Mouse (Mus musculus) CH12.LX (cell line): ENCODE results near the gene Med15. TPM values are rescaled to one million over a fixed set of nuclear protein-coding genes. Genes with fewer than 3 reads are reported as not detected.
A peak's percentile ranks its signal among the peaks of the same experiment; 100 is the strongest.

Experiments
- DNase-seq: peaks from one replicate; pipeline ENCODE4 v3.0.0-alpha.2; 2013; ENCODE audit errors: extremely low read depth
- H3K27ac ChIP-seq: 2 replicates; pipeline ENCODE4 v1.5.1; 2012; ENCODE audit warnings: low read depth, mild to moderate bottlenecking, control low read depth, moderate library complexity; ENCODE audit not compliant: insufficient read depth
- H3K27me3 ChIP-seq: replicated peaks from 2 replicates; pipeline ENCODE3; 2012; ENCODE audit warnings: inconsistent platforms
- H3K36me3 ChIP-seq, 2 experiments: replicated peaks in 1 of 2; 2 replicates each; pipeline versions ENCODE3 to v1.6.1; 2012; ENCODE audit warnings: inconsistent platforms in 1 of 2, low read length in 1 of 2, mild to moderate bottlenecking in 1 of 2, mixed read lengths in 1 of 2, moderate library complexity in 1 of 2; ENCODE audit not compliant: control insufficient read depth in 1 of 2, insufficient read depth in 1 of 2
- H3K4me1 ChIP-seq, 2 experiments: 2 replicates each; pipeline ENCODE4 v1.6.1; 2012; ENCODE audit warnings: inconsistent platforms in 1 of 2, moderate library complexity in 1 of 2; ENCODE audit not compliant: insufficient read depth in 2 of 2, control insufficient read depth in 1 of 2
- H3K4me2 ChIP-seq: 2 replicates; pipeline ENCODE4 v1.6.1; 2012; ENCODE audit warnings: low read depth, mild to moderate bottlenecking, control low read depth; ENCODE audit not compliant: poor library complexity, insufficient read depth, severe bottlenecking
- H3K4me3 ChIP-seq, 3 experiments: fragments of 150-350 bp in 1 of 3; sonication (generic) in 1 of 3; replicated peaks in 1 of 3; 2 replicates each; pipeline versions ENCODE3 to v1.5.1; 2011 to 2012; ENCODE audit warnings: low read depth in 2 of 3, low read length in 2 of 3, mild to moderate bottlenecking in 2 of 3, moderate library complexity in 2 of 3, control low read depth in 1 of 3, improper control_type of control experiment in 1 of 3, inconsistent platforms in 1 of 3, mixed read lengths in 1 of 3; ENCODE audit not compliant: poor library complexity in 1 of 3
- H3K79me2 ChIP-seq: replicated peaks from 2 replicates; pipeline ENCODE4 v1.6.1; 2012; ENCODE audit warnings: mild to moderate bottlenecking, moderate library complexity; ENCODE audit not compliant: control insufficient read depth, poor library complexity, insufficient read depth, severe bottlenecking; ENCODE audit errors: extremely low read depth
- H3K9ac ChIP-seq: 2 replicates; pipeline ENCODE4 v1.6.1; 2012; ENCODE audit warnings: low read depth, mild to moderate bottlenecking, control low read depth, moderate library complexity; ENCODE audit not compliant: insufficient read depth
- H3K9me3 ChIP-seq: replicated peaks from 2 replicates; pipeline ENCODE3; 2012; ENCODE audit warnings: low read length, inconsistent platforms, mixed read lengths
- CHD1 ChIP-seq: IDR thresholded peaks from 2 replicates; pipeline ENCODE4 v1.6.1; 2012; ENCODE audit warnings: low read depth, low read length, improper control_type of control experiment, inconsistent platforms
- CHD2 ChIP-seq: IDR thresholded peaks from 2 replicates; pipeline ENCODE4 v1.6.1; 2011; ENCODE audit warnings: low read length, improper control_type of control experiment
- E2F4 ChIP-seq: IDR thresholded peaks from 2 replicates; pipeline ENCODE4 v1.6.1; 2011; ENCODE audit warnings: low read depth, low read length, improper control_type of control experiment; ENCODE audit not compliant: insufficient replicate concordance
- EP300 ChIP-seq: IDR thresholded peaks from 2 replicates; pipeline ENCODE4 v1.6.1; 2011; ENCODE audit warnings: low read length, improper control_type of control experiment
- ETS1 ChIP-seq: conservative IDR thresholded peaks from 2 replicates; pipeline ENCODE4 v1.6.1; 2012; ENCODE audit warnings: low read depth, mild to moderate bottlenecking, inconsistent platforms, low read length, improper control_type of control experiment, moderate library complexity
- IRF4 ChIP-seq: IDR thresholded peaks from 2 replicates; pipeline ENCODE4 v1.6.1; 2014; ENCODE audit warnings: low read depth, mild to moderate bottlenecking, inconsistent platforms, low read length, improper control_type of control experiment
- KAT2A ChIP-seq: IDR thresholded peaks from 2 replicates; pipeline ENCODE4 v1.6.1; 2012; ENCODE audit warnings: low read length, improper control_type of control experiment, inconsistent platforms; ENCODE audit not compliant: insufficient replicate concordance
- MEF2A ChIP-seq: IDR thresholded peaks from 2 replicates; pipeline ENCODE4 v1.6.1; 2014; ENCODE audit warnings: low read depth, mild to moderate bottlenecking, inconsistent platforms, low read length, improper control_type of control experiment, borderline replicate concordance
- MYC ChIP-seq: IDR thresholded peaks from 2 replicates; pipeline ENCODE4 v1.6.1; 2011; ENCODE audit warnings: low read depth, mild to moderate bottlenecking, improper control_type of control experiment, low read length
- NELFE ChIP-seq: IDR thresholded peaks from 2 replicates; pipeline ENCODE4 v1.6.1; 2011; ENCODE audit warnings: low read depth, low read length, improper control_type of control experiment
- POLR2A ChIP-seq: IDR thresholded peaks from 2 replicates; pipeline ENCODE4 v1.6.1; 2011; ENCODE audit warnings: low read depth, mild to moderate bottlenecking, improper control_type of control experiment, low read length
- SMC3 ChIP-seq: IDR thresholded peaks from 2 replicates; pipeline ENCODE4 v1.6.1; 2011; ENCODE audit warnings: low read depth, low read length, improper control_type of control experiment
- TBP ChIP-seq: conservative IDR thresholded peaks from 2 replicates; pipeline ENCODE4 v1.6.1; 2011; ENCODE audit warnings: low read depth, low read length, improper control_type of control experiment
- TCF12 ChIP-seq: IDR thresholded peaks from 2 replicates; pipeline ENCODE4 v1.6.1; 2014; ENCODE audit warnings: low read depth, mild to moderate bottlenecking, inconsistent platforms, low read length, improper control_type of control experiment
- USF2 ChIP-seq: conservative IDR thresholded peaks from 2 replicates; pipeline ENCODE4 v1.6.1; 2011; ENCODE audit warnings: low read depth, low read length, improper control_type of control experiment
- ZMIZ1 ChIP-seq: IDR thresholded peaks from 2 replicates; pipeline ENCODE4 v1.6.1; 2012; ENCODE audit warnings: low read depth, mild to moderate bottlenecking, inconsistent platforms, low read length, improper control_type of control experiment
- dilution Hi-C: fragments of 300-500 bp; cut with MboI; formaldehyde crosslinking; loops from 2 replicates; pipeline ENCODE4 v1.14.3; 2020; ENCODE audit warnings: low sequenced_read_pairs; ENCODE audit not compliant: extremely low pct_unique_long_range_greater_than_20kb, extremely low pct_ligation_motif_present
- in situ Hi-C: fragments of 300-500 bp; cut with MboI; formaldehyde crosslinking; loops from 3 replicates; pipeline ENCODE4 v1.14.3; 2019; ENCODE audit warnings: low sequenced_read_pairs, low pct_ligation_motif_present, low pct_unique_long_range_greater_than_20kb, mixed read lengths
- polyA plus RNA-seq: library from polyadenylated mRNA; unstranded; fragments of >175 nt; gene quantifications from 2 replicates; pipeline ENCODE4 v1.2.1, GENCODE M21; 2012; ENCODE audit warnings: low read depth; ENCODE audit not compliant: insufficient read length
- total RNA-seq, 2 experiments: library from RNA; depleted of rRNA; stranded (reverse); fragments of 300-350 nt in 1 of 2; fragments of >200 nt in 1 of 2; gene quantifications; 2 replicates each; pipeline ENCODE4 v1.2.3; 2012 to 2014

Med15 gene
- total and polyA plus RNA-seq, 3 experiments: 20.1 to 78.1 (median 42.6) TPM

DNA sequence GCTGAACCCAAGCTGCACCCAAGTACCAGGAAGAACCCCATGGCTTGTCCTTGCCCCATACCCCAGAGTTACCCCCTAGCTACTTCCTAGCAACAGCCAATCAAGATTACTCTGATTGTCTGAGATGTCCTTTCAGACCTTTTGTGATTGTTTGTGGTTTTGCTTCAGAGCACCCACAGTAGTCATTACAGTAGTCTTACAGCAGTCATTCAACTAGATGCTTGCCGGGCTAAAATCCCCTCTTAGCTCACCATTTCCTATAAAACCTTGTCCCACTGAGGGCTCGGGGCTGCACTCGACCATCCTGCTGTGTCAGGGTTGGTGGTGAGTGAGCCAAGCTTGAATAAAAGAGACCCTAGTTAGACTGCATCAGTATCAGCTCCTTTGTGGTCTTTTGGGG lies 37.8 kb downstream of the Med15 start (continued):
- TF ChIP-seq TBP: no peak
- TF ChIP-seq KAT2A: no peak
- no peak for TF ChIP-seq E2F4
- TF ChIP-seq NELFE: no peak
- peak; percentile 77 for TF ChIP-seq ETS1
- TF ChIP-seq POLR2A: no peak
- peak; percentile 47; the same call in 1 of the 2 replicates for TF ChIP-seq TCF12
- TF ChIP-seq SMC3: no peak

GRCm38 (mm10) chr16:17669886-17670285 lies 62.8 kb downstream of the Med15 start:
- in situ Hi-C loops (loop anchor here (5.0 kb wide), 1 partner anchor 48 kb away; no protein-coding TSS in a partner anchor), dilution Hi-C loops (no loop called here)
- H3K4me3 ChIP-seq: no peak overlapping the region
- no peak for DNase-seq
- no peak overlapping the region for H3K4me2 ChIP-seq
- peaks cover 73 to 98% of the 10 kb centered on the region in 2 experiments for H3K36me3 ChIP-seq
- no peaks in the 10 kb centered on the region for H3K27me3 ChIP-seq
- no peak overlapping the region for H3K27ac ChIP-seq
- H3K79me2 ChIP-seq: no peaks in the 10 kb centered on the region
- no peak overlapping the region for H3K9ac ChIP-seq
- TF ChIP-seq POLR2A (no peak), MYC (no peak), SMC3 (no peak), IRF4 (no peak), CHD1 (no peak), E2F4 (no peak)
- no peaks in the 10 kb centered on the region for H3K4me1 ChIP-seq
- no peaks in the 10 kb centered on the region for H3K9me3 ChIP-seq

GRCm38 (mm10) chr16:17665568-17665967 lies 67.1 kb downstream of the Med15 start:
- no peak overlapping the region for H3K4me3 ChIP-seq
- H3K27ac ChIP-seq: no peak overlapping the region
- H3K4me2 ChIP-seq: no peak overlapping the region
- H3K79me2 ChIP-seq: no peaks in the 10 kb centered on the region
- dilution Hi-C loops (no loop called here), in situ Hi-C loops (loop anchor here (5.0 kb wide), 1 partner anchor 43 kb away; no protein-coding TSS in a partner anchor)
- H3K9ac ChIP-seq: no peak overlapping the region
- no peaks in the 10 kb centered on the region for H3K4me1 ChIP-seq
- DNase-seq: no peak
- H3K9me3 ChIP-seq: no peaks in the 10 kb centered on the region
- H3K27me3 ChIP-seq: no peaks in the 10 kb centered on the region
- peaks cover 63 to 96% of the 10 kb centered on the region in 2 experiments for H3K36me3 ChIP-seq
- no peak for TF ChIP-seq MEF2A
- TF ChIP-seq EP300: no peak
- no peak for TF ChIP-seq USF2
- TF ChIP-seq ZMIZ1: no peak
- no peak for TF ChIP-seq CHD2
